Mouse (Mus musculus) activated CD4-positive, CD25-positive, alpha-beta regulatory T cell, adult 9 weeks (primary cell): ENCODE data around the gene Kantr. TPM values are rescaled to one million over a fixed set of nuclear protein-coding genes. Genes with fewer than 3 reads are reported as not detected.

Experiments
- polyA plus RNA-seq: library from polyadenylated mRNA; unstranded; fragments of 100-300 nt; shearing (Covaris generic); gene quantifications from one replicate; pipeline ENCODE4 v1.2.1, GENCODE M21; 2017

Gene Kantr
- 28.2 TPM for polyA plus RNA-seq

GRCm38 (mm10) chrX:152326996-152327688 is at the start of gene Kantr:
Gene Kantr, minus strand, starts transcription at chrX:152327495.

GRCm38 (mm10) chrX:152368397-152369273 is 41.3 kb upstream of the Kantr start, which contains the start of gene Gpr173:
Gene Gpr173, minus strand, starts transcription at chrX:152368704.

GRCm38 (mm10) chrX:152342358-152342901 is 15.1 kb upstream of the Kantr start, which contains the start of gene Tspyl2:
Gene Tspyl2, minus strand, starts transcription at chrX:152342425.

Other genes with a start within 250 kb of the Kantr start
- gene Iqsec2, start 183.2 kb downstream of the Kantr start, polyA plus RNA-seq: 0.05 TPM
- gene Kdm5c, start 94.5 kb downstream of the Kantr start, polyA plus RNA-seq: 61.8 TPM
- 32.2 TPM for gene Tspyl2, start 14.9 kb upstream of the Kantr start, polyA plus RNA-seq
- not detected for gene Gpr173, start 41.2 kb upstream of the Kantr start, polyA plus RNA-seq
- not detected for gene Cldn34a, start 235.8 kb upstream of the Kantr start, polyA plus RNA-seq